Mouse (Mus musculus) liver, embryonic 15.5 days (tissue): ENCODE results near the gene Rln1. TPM values are rescaled to one million over a fixed set of nuclear protein-coding genes. Genes with fewer than 3 reads are reported as not detected.

Experiments
- ATAC-seq: fragments of 200-750 bp; cut with Nextera tagmentation; 2 replicates; pipeline ENCODE4 v1.8.0; 2017; ENCODE audit warnings: moderate number of reproducible peaks, mild to moderate bottlenecking, moderate library complexity; ENCODE audit not compliant: insufficient read depth
- H3K27ac ChIP-seq: fragments of 300-500 bp; sonication (generic); replicated peaks from 2 replicates; pipeline ENCODE4 v1.5.1; 2015; ENCODE audit warnings: mild to moderate bottlenecking, inconsistent platforms
- H3K27me3 ChIP-seq: fragments of 300-500 bp; sonication (generic); 2 replicates; pipeline ENCODE4 v1.6.1; 2015; ENCODE audit warnings: mild to moderate bottlenecking, inconsistent platforms
- H3K36me3 ChIP-seq: fragments of 300-500 bp; sonication (generic); replicated peaks from 2 replicates; pipeline ENCODE4 v1.6.1; 2015; ENCODE audit warnings: moderate library complexity, mild to moderate bottlenecking, inconsistent platforms
- H3K4me1 ChIP-seq: fragments of 300-500 bp; sonication (generic); replicated peaks from 2 replicates; pipeline ENCODE4 v1.6.1; 2015; ENCODE audit warnings: inconsistent platforms
- H3K4me2 ChIP-seq: fragments of 300-500 bp; sonication (generic); 2 replicates; pipeline ENCODE4 v1.6.1; 2015; ENCODE audit warnings: moderate library complexity, mild to moderate bottlenecking, inconsistent platforms
- H3K4me3 ChIP-seq: fragments of 300-500 bp; sonication (generic); replicated peaks from 2 replicates; pipeline ENCODE4 v1.5.1; 2015; ENCODE audit warnings: mild to moderate bottlenecking, inconsistent platforms
- H3K9ac ChIP-seq: fragments of 300-500 bp; sonication (generic); 2 replicates; pipeline ENCODE4 v1.6.1; 2015; ENCODE audit warnings: moderate library complexity, mild to moderate bottlenecking, inconsistent platforms
- H3K9me3 ChIP-seq: fragments of 300-500 bp; sonication (generic); replicated peaks from 2 replicates; pipeline ENCODE4 v1.6.1; 2016; ENCODE audit warnings: inconsistent platforms
- WGBS: fragments of 180-500 bp; shearing (Covaris S2); methylation state at CpG from one replicate; pipeline ENCODE4 v1.1.7; 2015; ENCODE audit warnings: mixed read lengths; ENCODE audit not compliant: insufficient replicate concordance; 5-methylcytosine and 5-hydroxymethylcytosine counted together
- polyA plus RNA-seq: library from polyadenylated mRNA; unstranded; fragments of >200 nt; fragmentation: Nextera tagmentation; extraction: Ambion mirVana; gene quantifications from 2 replicates; pipeline ENCODE4 v1.2.1, GENCODE M21; 2015

The Rln1 gene
- polyA plus RNA-seq, 1 experiment from 2014 or later: not detected

DNA sequence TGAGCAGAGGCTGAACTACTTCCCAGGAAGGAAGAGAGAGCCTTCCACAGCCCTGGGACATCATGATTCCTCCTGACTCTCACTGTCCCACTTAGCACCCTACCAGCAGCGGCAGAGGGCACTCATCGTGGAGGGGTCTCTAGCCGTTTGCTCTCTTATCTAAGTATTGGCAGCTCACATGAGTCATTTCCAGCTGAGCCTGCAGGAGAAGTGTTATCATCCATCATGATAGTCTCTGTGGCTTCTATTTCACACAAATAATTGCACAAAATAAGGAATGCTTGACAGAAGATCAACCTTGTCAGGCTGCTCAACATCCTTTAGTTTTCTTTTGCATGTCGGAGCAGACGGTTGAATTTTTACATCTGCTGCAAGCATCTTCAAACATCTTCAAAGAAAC, 25.8 kb upstream of the Rln1 start:
- Histone ChIP-seq H3K27me3 (no peaks in the 10 kb centered on the region), H3K9ac (no peak overlapping the region), H3K4me3 (no peak overlapping the region), H3K27ac (no peak overlapping the region), H3K4me1 (peaks cover 28% of the 10 kb centered on the region), H3K4me2 (peak overlapping the region; percentile 14; the same call in 1 of the 2 replicates), H3K9me3 (no peaks in the 10 kb centered on the region), H3K36me3 (peaks cover 6% of the 10 kb centered on the region; the same call in 1 of the 2 replicates)
- no peak for ATAC-seq
- WGBS: 32% methylated on average over 5 of the region's 5 CpGs

DNA sequence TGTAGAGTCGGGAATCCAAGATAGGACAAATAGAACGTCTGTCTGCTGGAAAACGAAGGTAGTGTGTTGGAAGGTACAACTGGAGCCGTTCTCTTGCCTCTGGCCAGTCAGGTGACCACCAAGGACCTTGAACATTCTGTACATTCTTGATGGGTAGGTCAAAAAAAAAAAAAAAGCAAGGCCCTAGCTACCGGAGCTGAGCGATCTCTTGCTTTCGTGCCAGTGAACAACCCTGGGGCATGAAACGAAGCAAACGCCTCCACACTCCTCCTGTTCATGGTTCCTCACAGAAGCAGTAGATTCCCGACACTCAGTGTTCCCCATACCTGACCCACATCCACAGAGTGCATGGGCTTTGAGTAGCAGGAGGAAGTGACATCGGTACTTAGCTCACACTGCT, 21.8 kb upstream of the Rln1 start:
- Histone ChIP-seq H3K4me2 (no peak overlapping the region), H3K9me3 (no peaks in the 10 kb centered on the region), H3K36me3 (peaks cover 6% of the 10 kb centered on the region; the same call in 1 of the 2 replicates), H3K9ac (no peak overlapping the region), H3K27me3 (no peaks in the 10 kb centered on the region), H3K27ac (no peak overlapping the region), H3K4me1 (peaks cover 26% of the 10 kb centered on the region), H3K4me3 (no peak overlapping the region)
- no peak for ATAC-seq
- WGBS: 77% methylated on average over 11 of the region's 11 CpGs

DNA sequence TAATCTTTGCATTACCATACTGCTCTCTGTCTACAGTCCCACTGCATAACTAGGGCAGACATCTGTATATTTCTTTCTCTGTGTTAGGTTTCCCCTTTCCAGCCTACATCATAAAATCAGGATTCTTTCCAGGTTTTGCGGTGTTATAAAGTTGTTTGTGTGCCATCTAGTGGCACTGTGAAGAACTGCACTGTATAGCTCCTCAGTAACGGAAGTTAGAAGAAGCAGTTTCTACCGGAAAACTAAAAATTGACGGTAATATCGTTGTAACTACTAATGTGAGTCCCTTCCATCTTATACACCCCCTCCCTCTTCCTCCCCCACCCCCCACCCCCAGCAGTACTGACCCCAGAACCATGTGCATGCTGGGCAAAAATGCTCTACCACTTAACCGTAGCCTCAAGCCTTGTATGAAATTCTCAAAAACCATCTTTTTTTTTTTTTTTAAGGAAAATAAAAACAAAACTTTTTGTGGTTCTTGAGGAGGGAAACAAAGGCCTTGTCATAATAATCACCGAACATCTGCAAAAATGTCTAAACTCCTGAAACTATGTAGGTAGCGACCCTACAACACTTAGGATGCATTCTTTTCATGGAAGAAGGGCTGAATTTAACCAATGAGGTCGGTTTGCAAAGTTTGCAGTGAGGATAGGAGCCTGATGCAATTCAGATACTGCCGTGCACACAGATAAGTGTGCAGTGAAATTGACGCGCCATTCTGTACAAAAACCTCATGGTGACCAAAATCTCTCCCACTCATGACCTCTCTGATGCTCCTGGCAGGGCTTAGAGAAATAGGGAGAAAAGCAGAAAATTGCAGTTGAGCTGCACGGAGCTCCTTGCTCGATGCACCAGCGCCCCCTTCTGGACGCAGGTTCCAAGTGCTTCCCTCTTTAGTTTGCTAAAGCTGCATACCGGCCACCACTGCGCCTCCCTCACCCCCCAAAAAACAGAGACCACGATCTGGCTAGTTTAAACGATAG, 20.7 kb upstream of the Rln1 start:
- peak overlapping the region; percentile 60; the same call in 1 of the 2 replicates for H3K27ac ChIP-seq
- H3K9ac ChIP-seq: peak overlapping the region; percentile 50
- peaks cover 6% of the 10 kb centered on the region; the same call in 1 of the 2 replicates for H3K36me3 ChIP-seq
- no peaks in the 10 kb centered on the region for H3K27me3 ChIP-seq
- 3% methylated on average over 20 of the region's 20 CpGs for WGBS
- H3K4me2 ChIP-seq: peak overlapping the region; percentile 85
- H3K9me3 ChIP-seq: no peaks in the 10 kb centered on the region
- peak overlapping the region; percentile 57 for H3K4me3 ChIP-seq
- peak; percentile 70 for ATAC-seq
- H3K4me1 ChIP-seq: peaks cover 16% of the 10 kb centered on the region

DNA sequence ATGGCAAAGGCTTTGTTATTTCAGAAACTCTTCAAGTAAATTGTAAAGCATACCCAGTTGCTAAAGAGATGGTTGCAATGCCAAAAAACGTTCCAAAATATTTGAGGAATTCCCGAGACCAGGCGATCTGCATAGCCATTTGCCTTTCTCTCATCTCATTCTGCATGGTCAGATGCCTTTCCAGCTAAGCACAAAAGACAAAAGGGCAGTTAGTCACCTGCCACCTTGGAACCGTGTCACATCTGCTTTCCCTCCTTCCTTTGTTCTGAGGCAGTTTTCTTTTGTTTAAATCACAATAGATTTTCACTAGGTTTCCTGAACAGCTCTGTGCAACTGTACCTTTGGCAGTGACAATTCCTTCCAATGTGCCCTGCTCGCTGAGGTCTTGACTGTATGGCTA, 16.5 kb upstream of the Rln1 start:
- H3K4me2 ChIP-seq: no peak overlapping the region
- no peaks in the 10 kb centered on the region for H3K9me3 ChIP-seq
- no peaks in the 10 kb centered on the region; the same call in 1 of the 2 replicates for H3K36me3 ChIP-seq
- WGBS: 61% methylated on average over 5 of the region's 5 CpGs
- H3K4me1 ChIP-seq: peaks cover 11% of the 10 kb centered on the region
- H3K9ac ChIP-seq: no peak overlapping the region
- no peak overlapping the region for H3K27ac ChIP-seq
- no peak overlapping the region for H3K4me3 ChIP-seq
- ATAC-seq: no peak
- no peaks in the 10 kb centered on the region for H3K27me3 ChIP-seq

DNA sequence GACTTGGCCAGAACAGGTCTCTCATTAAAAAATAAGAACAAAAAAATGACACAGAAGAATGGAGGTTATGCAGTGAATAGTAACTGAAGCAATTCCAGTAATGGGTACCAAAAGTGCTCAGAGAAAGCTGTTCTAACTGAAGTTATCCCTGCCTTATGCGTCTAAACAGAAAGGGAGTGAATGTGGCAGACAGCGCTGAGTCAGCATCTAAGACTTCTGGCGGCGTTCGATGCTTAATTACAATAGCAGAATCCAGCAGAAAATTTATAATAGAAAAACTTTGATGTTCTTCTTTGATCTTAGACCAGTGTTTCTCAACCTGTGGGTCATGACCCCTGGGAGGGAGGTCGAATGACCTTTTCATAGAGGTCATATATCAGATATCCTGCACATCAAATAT, 11.2 kb upstream of the Rln1 start:
- ATAC-seq: no peak
- WGBS: 68% methylated on average over 6 of the region's 6 CpGs
- no peaks in the 10 kb centered on the region for H3K27me3 ChIP-seq

DNA sequence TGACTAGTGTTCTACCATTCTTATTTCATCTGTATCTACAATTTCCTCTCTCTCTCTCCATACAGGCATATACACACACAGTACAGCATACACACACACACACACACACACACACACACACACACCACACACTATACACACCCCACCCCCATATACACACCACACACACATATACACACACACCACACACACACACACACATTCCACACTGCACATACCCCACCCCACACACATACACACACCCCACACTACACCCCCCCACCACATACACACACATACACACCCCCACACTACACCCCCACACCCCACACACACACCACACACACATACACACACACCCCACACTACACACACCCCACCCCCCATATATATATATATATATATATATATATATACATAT, 10.4 kb upstream of the Rln1 start:
- Histone ChIP-seq H3K4me3 (no peak overlapping the region), H3K9ac (no peak overlapping the region), H3K36me3 (no peaks in the 10 kb centered on the region; the same call in 1 of the 2 replicates), H3K27me3 (no peaks in the 10 kb centered on the region), H3K27ac (no peak overlapping the region), H3K4me2 (no peak overlapping the region), H3K9me3 (no peaks in the 10 kb centered on the region), H3K4me1 (no peaks in the 10 kb centered on the region)
- ATAC-seq: no peak

More for the DNA sequence above, 11.2 kb upstream of the Rln1 start:
- H3K4me2 ChIP-seq: no peak overlapping the region
- H3K27ac ChIP-seq: no peak overlapping the region
- no peaks in the 10 kb centered on the region; the same call in 1 of the 2 replicates for H3K36me3 ChIP-seq
- H3K4me1 ChIP-seq: no peaks in the 10 kb centered on the region
- H3K4me3 ChIP-seq: no peak overlapping the region
- no peaks in the 10 kb centered on the region for H3K9me3 ChIP-seq
- H3K9ac ChIP-seq: no peak overlapping the region

DNA sequence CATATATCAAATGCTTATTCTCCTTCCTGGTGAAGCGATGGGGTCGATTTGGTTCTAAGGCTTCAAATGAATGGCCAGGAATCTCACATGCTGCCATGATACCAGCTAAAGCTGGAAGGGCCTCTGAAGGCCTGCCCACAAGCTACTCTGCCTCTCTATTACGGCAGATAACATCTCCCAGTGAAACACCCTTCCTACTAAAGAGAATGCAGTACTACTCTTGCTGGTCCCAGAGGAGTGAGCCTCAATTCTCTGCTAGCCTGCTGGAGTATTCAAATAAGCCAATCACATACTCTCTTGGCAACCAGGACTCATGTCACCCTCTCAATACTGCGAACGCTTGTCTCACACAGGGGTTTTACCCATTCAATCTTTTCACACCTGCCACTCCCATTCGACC, 7.8 kb upstream of the Rln1 start:
- H3K36me3 ChIP-seq: no peaks in the 10 kb centered on the region
- H3K4me2 ChIP-seq: no peak overlapping the region
- WGBS: 64% methylated on average over 6 of the region's 6 CpGs
- H3K9ac ChIP-seq: no peak overlapping the region
- no peaks in the 10 kb centered on the region; the same call in 1 of the 2 replicates for H3K27me3 ChIP-seq
- H3K27ac ChIP-seq: no peak overlapping the region
- ATAC-seq: no peak
- no peak overlapping the region for H3K4me3 ChIP-seq
- no peaks in the 10 kb centered on the region for H3K4me1 ChIP-seq
- H3K9me3 ChIP-seq: no peaks in the 10 kb centered on the region

DNA sequence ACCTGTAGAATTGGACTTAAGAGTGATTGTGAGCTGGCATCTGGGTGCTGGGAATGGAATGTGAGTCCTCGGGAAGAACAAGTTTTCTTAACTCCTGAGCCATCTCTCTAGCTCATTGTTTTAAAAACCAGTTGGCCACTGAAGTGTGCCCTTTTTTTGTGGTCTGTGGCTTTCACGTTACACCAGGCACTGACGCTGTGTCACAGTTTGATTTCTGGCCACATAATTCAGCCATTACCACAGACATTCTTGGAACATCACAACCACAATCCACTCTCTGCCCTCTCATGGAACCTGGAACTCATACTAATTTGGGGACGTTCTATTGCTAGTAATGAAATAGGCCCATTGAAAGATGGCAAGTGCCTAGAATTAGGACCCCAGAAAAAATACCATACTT, 6.6 kb upstream of the Rln1 start:
- no peak overlapping the region for H3K27ac ChIP-seq
- WGBS: 46% methylated on average over 4 of the region's 4 CpGs
- H3K27me3 ChIP-seq: no peaks in the 10 kb centered on the region; the same call in 1 of the 2 replicates
- H3K9ac ChIP-seq: no peak overlapping the region
- H3K36me3 ChIP-seq: no peaks in the 10 kb centered on the region
- H3K4me1 ChIP-seq: no peaks in the 10 kb centered on the region
- no peak overlapping the region for H3K4me2 ChIP-seq
- no peak overlapping the region for H3K4me3 ChIP-seq
- ATAC-seq: no peak
- no peaks in the 10 kb centered on the region for H3K9me3 ChIP-seq

DNA sequence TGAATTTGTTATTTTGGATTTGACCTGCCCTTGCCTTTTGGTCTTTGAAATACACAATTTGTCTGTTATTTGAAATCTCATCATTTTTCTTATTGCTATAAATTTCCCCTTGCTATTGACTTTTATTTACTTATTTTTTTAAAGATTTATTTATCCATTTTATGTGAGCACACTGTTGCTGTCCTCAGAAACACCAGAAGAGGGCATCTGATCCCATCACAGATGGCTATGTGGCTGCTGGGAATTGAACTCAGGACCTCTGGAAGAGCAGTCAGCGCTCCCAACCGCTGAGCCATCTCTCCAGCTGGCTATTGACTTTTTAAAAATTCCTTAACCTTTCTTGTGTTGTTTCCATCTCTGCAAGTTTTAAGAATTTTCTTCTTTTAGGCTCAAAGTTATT, 2.2 kb upstream of the Rln1 start:
- Histone ChIP-seq H3K4me1 (0 out of 2 replicates have a peak, but pooled peaks cover 4% of the 10 kb centered on the region), H3K27ac (no peak overlapping the region), H3K27me3 (peaks cover 39% of the 10 kb centered on the region), H3K36me3 (no peaks in the 10 kb centered on the region), H3K9ac (no peak overlapping the region), H3K4me3 (no peak overlapping the region), H3K9me3 (no peaks in the 10 kb centered on the region), H3K4me2 (no peak overlapping the region)
- no peak for ATAC-seq
- WGBS: 79% methylated on average over 2 of the region's 2 CpGs

DNA sequence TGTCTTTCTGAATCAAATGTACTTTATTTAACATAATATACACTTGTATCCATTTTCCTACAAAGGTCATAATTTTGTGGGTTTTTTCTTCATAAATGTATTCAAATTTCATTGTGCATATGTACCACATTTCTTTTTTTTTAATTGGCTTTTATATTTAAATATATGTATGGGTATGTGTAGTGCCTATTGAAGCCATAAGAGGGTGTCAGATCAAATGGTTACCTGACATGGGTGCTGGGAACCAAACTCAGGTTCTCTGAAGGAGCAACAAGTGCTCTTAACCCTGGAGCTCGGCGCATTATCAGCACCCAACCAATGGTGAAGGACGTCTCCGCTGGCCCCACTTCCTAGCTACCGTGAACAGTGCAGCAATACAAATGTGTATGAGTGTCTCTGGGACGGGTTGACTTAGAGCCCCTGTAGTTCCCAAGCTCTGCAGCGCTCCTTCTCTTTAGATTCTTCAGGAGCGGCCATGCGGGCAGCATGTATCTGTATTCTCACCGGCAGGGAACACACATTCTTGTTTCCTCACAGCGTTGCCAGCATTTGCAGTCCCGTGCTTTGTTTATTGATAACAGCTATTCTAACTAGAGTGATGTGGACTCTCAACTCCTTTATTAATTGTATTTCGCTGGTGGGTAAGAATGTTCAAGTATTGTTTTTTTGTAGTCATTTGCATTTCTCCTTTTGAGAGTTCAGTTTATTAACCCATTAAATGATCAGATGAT, 7.5 kb downstream of the Rln1 start:
- Histone ChIP-seq H3K9ac (no peak overlapping the region), H3K9me3 (no peaks in the 10 kb centered on the region), H3K27ac (no peak overlapping the region), H3K36me3 (no peaks in the 10 kb centered on the region), H3K27me3 (peaks cover 21% of the 10 kb centered on the region), H3K4me3 (no peak overlapping the region), H3K4me1 (peaks cover 17% of the 10 kb centered on the region), H3K4me2 (no peak overlapping the region)
- ATAC-seq: no peak
- WGBS: 76% methylated on average over 13 of the region's 13 CpGs

DNA sequence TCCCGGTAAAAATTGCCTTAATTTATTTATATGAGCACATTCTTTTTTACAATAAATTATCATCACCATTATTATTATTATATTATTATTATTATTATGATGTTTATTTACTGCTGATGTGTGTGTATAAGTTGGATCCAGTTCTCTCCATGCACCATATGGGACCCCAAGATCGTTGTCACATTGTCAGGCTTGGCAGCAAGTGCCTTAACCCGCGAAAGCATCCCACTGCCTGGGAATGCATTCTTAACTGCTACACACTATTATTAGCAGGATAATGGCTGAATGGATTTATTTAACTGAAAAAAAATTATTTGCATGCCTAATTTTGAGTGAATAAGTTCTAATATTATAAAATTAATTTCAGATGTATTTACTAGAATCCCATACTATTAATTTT, 8.1 kb downstream of the Rln1 start:
- WGBS: 89% methylated on average over 4 of the region's 4 CpGs
- Histone ChIP-seq H3K9ac (no peak overlapping the region), H3K36me3 (no peaks in the 10 kb centered on the region), H3K27ac (no peak overlapping the region), H3K9me3 (no peaks in the 10 kb centered on the region), H3K27me3 (peaks cover 19% of the 10 kb centered on the region), H3K4me3 (no peak overlapping the region), H3K4me1 (peaks cover 17% of the 10 kb centered on the region), H3K4me2 (no peak overlapping the region)
- ATAC-seq: no peak
